Mouse (Mus musculus): ENCODE measurements around the gene Gria4. TPM values are rescaled to one million over a fixed set of nuclear protein-coding genes. Genes with fewer than 3 reads are reported as not detected.
"Not testable (repeated sequence)": the region's sequence is repeated elsewhere in the genome, so short reads cannot be mapped to it uniquely, and the experiment has no call there.

Gria4 gene
- total RNA-seq, 2 experiments from 2014 or later: 54.1 to 55.1 TPM

GRCm38 (mm10) chr9:4601788-4602187 lies 194.2 kb downstream of the Gria4 start:
- no peak for DNase-seq (ENCODE audit: extremely low spot score in 1 of 2, low spot score in 1 of 2)

DNA sequence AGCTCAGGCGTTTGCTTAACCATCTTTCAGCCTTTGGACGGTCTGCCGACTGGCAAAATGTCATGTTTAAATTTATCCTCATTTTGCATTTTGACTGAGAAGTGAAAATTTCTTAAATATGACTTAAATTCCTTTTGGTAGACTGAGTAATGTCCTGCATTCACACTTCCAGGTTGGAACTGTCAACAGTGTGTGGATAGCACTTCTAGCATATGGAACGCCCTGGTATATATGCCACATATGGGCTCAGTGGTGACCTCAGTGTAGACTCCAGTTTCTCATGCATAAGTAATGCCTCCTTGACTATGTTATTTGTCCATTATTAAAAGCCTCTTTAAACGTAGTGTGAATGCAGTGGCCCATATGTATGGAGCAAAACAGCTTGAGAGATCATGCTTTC lies 222.4 kb downstream of the Gria4 start:
- DNase-seq (ENCODE audit: extremely low spot score in 1 of 2, low spot score in 1 of 2): no peak

DNA sequence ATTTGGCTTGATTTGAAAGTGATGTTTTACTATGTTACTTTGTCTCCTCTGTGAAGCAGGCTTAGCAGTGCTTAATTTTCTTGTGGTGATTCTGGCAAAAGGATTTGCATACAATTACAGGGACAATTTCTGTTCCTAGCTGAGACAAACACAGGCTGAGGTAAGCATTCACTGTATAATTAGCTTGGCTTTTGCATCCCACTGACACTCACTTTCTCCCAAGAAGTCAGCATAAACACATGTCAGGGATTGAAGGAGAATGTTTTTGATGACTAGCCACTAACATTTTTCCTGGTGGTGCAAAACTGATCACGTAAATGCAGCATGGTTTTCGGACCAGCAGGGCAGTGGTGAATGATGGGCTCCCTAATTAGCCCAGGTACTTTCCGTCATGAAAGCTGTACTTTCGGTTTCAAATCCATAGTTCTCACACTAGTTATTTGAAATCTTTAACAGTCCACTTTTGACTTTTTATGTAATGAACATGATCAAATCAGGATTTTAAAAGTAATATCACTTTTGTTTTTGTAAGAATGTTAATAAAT lies 240.5 kb downstream of the Gria4 start:
- DNase-seq (ENCODE audit: extremely low spot score in 1 of 2, low spot score in 1 of 2): no peak

GRCm38 (mm10) chr9:4539218-4539617 lies 256.8 kb downstream of the Gria4 start:
- no peak for DNase-seq (ENCODE audit: extremely low spot score in 1 of 2, low spot score in 1 of 2)

DNA sequence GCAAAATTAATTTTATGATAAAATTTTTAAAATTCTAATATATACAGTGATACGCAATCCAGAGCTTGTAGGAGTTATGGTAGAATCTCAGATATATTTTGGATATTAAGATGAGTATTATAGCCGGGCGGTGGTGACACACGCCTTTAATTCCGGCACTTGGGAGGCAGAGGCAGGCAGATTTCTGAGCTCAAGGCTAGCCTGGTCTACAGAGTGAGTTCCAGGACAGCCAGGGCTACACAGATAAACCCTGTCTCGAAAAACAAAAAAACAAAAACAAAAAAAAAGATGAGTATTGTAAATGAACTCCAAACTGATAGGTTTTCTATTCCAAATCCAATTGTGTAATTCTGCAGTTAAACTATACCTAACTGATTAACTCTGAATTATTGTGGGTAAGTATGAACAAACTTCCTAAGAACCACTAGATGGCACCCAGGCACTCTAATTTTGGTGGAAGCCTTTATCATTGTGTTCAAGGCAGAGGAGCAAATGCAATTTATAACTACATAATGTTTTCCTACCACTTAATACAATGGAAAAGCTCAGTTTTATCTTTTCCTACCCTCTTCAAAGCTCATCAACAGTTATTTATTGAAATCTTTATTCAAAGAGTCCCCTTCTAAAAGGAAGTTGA lies 259.4 kb downstream of the Gria4 start:
- DNase-seq (ENCODE audit: extremely low spot score in 1 of 2, low spot score in 1 of 2): no peak

GRCm38 (mm10) chr9:4514563-4514885 lies 281.5 kb downstream of the Gria4 start:
- no peak for DNase-seq (ENCODE audit: extremely low spot score in 1 of 2, low spot score in 1 of 2)

- no peak for DNase-seq (ENCODE audit: extremely low spot score in 1 of 2, low spot score in 1 of 2)
These were observed 282.1 kb downstream of the Gria4 start for GRCm38 (mm10) chr9:4513796-4514562.

GRCm38 (mm10) chr9:4506086-4506485 lies 289.9 kb downstream of the Gria4 start:
- DNase-seq (ENCODE audit: extremely low spot score in 1 of 2, low spot score in 1 of 2): no peak

DNA sequence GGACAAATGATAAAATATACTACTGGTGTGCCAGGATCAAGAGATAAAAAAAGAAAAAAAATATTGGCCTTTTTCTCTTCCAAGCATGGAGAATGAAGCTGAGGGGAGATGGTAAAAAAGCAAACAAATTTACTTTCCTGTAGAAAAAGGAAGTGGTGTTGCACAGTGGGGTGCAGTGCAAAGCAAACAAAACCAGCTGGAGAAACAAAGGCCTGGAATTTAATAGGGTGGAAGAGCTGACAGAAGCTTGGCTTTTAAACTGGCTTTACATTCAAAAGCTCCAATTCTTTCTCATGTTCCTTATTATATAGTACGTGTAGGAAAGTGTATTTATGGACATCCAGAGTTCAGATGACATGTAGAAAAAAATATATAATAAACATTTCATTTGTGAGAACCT lies 290.9 kb downstream of the Gria4 start:
- no peak for DNase-seq (ENCODE audit: extremely low spot score in 1 of 2, low spot score in 1 of 2)

GRCm38 (mm10) chr9:4486428-4486827 lies 309.6 kb downstream of the Gria4 start:
- DNase-seq (ENCODE audit: extremely low spot score in 1 of 2, low spot score in 1 of 2): no peak

DNA sequence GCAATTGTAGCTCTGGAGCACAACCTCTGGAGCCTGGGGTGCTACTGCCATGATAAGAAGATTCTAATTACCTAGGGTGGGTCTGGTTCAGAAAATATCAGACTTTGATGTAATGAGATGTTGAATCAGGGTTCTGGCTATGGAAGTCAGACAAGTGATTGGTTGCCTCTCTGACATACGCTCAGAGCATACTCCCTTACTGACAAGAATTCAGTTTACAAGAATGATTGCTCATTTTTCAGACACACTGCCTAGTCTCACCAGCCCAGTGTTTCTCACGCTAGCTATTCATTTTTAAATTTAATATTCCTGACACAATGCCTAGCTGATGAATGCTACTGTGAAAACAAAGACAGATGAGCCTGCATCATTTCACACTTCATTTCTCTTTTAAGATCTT lies 311.5 kb downstream of the Gria4 start:
- DNase-seq (ENCODE audit: extremely low spot score in 1 of 2, low spot score in 1 of 2): no peak

DNA sequence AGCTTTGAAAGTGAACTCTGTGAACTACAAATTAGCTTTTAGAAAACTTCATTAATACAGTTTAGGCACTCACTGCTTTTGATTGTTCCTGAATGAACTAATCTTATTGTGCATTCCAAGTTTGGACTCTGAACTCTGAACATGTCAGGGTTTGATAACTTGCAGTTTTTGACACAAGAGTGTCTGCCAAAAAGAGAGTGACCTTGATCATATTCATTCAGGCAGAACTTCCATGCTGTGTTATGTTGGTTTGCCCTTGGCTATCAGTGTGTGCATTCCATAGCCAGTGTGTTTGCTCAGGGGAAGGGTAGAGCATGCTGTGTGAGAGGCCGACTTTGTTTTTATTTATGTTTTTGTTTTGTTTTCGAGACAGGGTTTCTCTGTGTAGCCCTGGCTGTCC lies 325.2 kb downstream of the Gria4 start:
- DNase-seq (ENCODE audit: extremely low spot score in 1 of 2, low spot score in 1 of 2): no peak

- DNase-seq (ENCODE audit: extremely low spot score in 1 of 2, low spot score in 1 of 2): no peak
These were observed 336.5 kb downstream of the Gria4 start for GRCm38 (mm10) chr9:4459456-4460070.

DNA sequence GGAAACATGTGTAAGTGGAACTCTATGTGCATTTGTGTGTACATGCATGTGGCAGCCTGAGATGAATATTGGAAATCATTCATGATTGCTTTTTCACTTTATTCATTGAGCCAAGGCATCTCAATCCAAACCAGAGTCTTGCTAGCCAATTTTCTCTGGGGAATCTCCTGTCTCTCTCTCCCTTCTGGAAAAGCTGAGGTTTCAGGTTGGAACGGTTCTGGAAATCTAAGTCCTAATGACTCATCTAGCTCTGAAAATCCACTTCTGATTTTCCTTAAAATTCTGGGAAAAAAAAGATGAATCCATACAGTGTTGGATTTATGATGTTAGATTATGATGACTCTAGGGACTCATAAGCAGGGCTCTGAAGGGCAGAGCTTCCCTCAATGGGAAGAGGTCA lies 337.8 kb downstream of the Gria4 start:
- DNase-seq (ENCODE audit: extremely low spot score in 1 of 2, low spot score in 1 of 2): no peak

DNA sequence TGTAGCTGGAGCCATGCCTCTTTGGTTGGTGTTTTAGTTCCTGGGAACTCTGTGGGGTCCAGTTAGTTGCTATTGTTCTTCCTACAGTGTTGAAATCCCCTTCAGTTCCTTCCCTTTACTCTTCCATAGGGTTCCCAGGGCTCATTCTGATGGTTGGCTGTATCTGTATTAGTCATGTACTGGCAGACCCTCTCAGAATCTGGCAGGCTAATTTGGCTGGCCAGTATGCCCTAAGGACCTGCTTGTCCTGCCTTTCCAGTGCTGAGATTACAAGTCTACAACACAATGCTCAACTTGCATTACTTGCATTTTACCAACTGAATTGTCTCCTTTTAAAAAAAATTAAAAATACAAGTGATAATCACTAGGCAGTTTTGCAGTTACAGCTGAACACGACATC lies 338.4 kb downstream of the Gria4 start:
- no peak for DNase-seq (ENCODE audit: extremely low spot score in 1 of 2, low spot score in 1 of 2)

DNA sequence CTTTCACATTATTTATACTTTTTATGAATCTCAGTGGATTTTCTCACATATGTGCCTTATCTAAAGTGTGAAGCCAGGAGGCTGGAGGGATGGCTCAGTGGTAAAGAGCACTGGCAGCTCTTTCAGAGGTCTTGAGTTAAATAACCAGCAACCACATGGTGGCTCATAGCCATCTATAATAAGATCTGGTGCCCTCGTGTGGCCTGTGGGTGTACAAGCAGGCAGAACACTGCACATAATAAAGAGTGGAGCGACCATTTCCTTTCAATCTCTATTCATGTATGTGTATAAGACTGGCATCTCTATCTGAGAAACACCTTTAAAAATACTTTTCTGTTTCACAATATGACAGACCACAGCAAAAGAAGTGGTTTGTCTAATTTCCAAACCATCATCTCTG lies 353.1 kb downstream of the Gria4 start:
- DNase-seq (ENCODE audit: extremely low spot score in 1 of 2, low spot score in 1 of 2): no peak

- DNase-seq (ENCODE audit: extremely low spot score in 1 of 2, low spot score in 1 of 2): not testable (repeated sequence)
These were observed 395.2 kb downstream of the Gria4 start for GRCm38 (mm10) chr9:4400801-4401200.

DNA sequence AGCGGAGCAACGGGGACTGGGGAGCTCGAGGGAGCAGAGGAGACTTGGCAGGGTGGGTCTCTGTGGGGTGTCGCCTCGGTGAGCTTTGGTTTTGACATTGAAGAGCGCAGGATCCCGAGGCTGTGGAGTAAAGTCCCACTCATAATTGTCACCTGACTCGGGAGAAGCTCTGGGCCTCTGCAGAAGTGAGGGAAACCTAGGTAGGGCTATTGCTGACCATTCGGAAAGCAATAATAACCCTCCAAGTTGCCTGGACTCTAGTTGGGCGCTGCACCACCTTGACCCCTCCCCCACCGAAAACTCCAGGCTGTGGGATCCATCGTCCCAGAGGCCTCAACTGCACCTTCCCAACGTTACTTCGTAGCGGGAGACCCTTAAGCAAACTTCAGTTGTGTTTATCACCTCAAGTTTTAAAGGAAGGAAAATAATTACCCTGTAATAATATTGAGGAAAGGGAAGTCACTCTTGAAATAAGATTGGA lies 419.4 kb downstream of the Gria4 start:
- no peak for DNase-seq (ENCODE audit: extremely low spot score in 1 of 2, low spot score in 1 of 2)

DNA sequence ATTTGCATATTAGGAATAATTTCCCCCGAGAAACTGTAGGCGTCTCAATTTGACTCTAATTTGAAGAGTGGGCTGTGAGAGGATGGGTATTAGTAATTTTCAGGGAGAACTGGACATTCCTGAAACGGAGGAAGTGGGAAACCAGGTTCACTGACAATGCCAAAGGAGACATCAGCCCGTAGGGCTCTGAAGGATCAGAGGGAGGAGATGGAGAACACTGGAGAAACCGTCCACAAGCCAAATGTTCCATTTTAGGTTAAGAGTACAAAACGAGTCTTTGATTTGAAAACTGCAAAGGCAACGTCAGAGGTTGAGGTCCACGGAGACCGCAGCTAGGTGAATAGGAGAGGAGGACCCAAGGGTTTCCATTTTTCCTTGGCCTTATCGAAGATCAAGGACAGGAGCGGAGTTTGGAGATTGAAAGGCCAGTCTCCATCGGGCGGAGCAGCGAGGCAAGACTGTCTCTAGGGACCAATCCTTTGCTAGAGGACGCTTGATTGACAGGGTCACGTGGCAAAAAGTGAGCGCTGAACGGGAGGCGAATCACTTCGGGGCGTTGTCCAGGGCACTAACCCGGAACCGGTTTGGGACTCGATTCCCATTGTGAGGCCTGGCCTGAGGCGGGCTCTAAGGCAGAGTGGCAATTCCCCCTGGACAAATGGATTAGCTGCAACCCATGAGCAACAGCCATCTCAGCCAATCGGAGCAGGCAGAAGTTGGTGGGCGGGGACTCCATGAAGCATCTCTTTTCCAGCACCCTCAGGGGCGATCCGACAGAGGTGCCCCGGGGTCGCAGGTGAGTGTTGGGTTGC lies 420.0 kb downstream of the Gria4 start, which contains the start of gene Msantd4:
Gene Msantd4, plus strand, starts transcription at position 735 of the 812 bp plus-strand sequence.
- peak; percentile 87 for DNase-seq (ENCODE audit: extremely low spot score in 1 of 2, low spot score in 1 of 2)
